Mouse (Mus musculus): ENCODE data around the gene Slc38a3. TPM values are rescaled to one million over a fixed set of nuclear protein-coding genes. Genes with fewer than 3 reads are reported as not detected.

Slc38a3 gene
- polyA plus RNA-seq, 2 experiments = 19.7 to 23.5 TPM

- no peak overlapping the region for H3K9ac ChIP-seq (replicated peaks)
- TF ChIP-seq EP300 (IDR thresholded peaks at IDR 0.05; ENCODE audit: low read depth) (no peak), CTCF (IDR thresholded peaks at IDR 0.05; ENCODE audit: low read depth) (no peak)
- WGBS (ENCODE audit: insufficient replicate concordance) = 52% methylated on average over 14 of the region's 15 CpGs
Measured at GRCm38 (mm10) chr9:107628721-107629410, 40.5 kb downstream of the Slc38a3 start.

GRCm38 (mm10) chr9:107627387-107628255, 41.7 kb downstream of the Slc38a3 start:
- no peaks in the 10 kb centered on the region for H3K27me3 ChIP-seq (ENCODE audit: control insufficient read depth, insufficient read depth, low read length)
- TF ChIP-seq EP300 (IDR thresholded peaks at IDR 0.05; ENCODE audit: low read depth) = no peak
- no peak for TF ChIP-seq CTCF (IDR thresholded peaks at IDR 0.05; ENCODE audit: low read depth)
- DNase-seq (ENCODE audit: low read depth in 3 of 3, low spot score in 3 of 3) (no peak), ATAC-seq (ENCODE audit: insufficient read depth) (no peak)
- no peak overlapping the region; the same call in 1 of the 2 replicates for H3K27ac ChIP-seq
- H3K4me1 ChIP-seq (replicated peaks; ENCODE audit: control insufficient read depth in 2 of 2, insufficient read depth in 2 of 2, low read length in 1 of 2) = peaks cover 32 to 40% of the 10 kb centered on the region in 2 experiments
- WGBS (ENCODE audit: insufficient replicate concordance) = 46% methylated on average over 20 of the region's 20 CpGs
- no peak overlapping the region for H3K4me2 ChIP-seq (ENCODE audit: low read depth)
- no peak overlapping the region; the same call in 1 of the 2 replicates for H3K9ac ChIP-seq (replicated peaks)
- H3K9me3 ChIP-seq (ENCODE audit: control insufficient read depth, low read length) = no peaks in the 10 kb centered on the region
- no peak overlapping the region for H3K4me3 ChIP-seq (ENCODE audit: insufficient read depth in 1 of 2, low read depth in 2 of 2, low read length in 2 of 2)
- H3K36me3 ChIP-seq (replicated peaks; ENCODE audit: control insufficient read depth, insufficient read depth, low read depth) = peaks cover 6% of the 10 kb centered on the region; the same call in 1 of the 2 replicates

More at GRCm38 (mm10) chr9:107628721-107629410, 40.5 kb downstream of the Slc38a3 start:
- no peak overlapping the region for H3K4me3 ChIP-seq (ENCODE audit: insufficient read depth in 1 of 2, low read depth in 2 of 2, low read length in 2 of 2)
- H3K27me3 ChIP-seq (ENCODE audit: control insufficient read depth, insufficient read depth, low read length) = no peaks in the 10 kb centered on the region
- 0 out of 2 replicates have a peak, but pooled peaks cover 6% of the 10 kb centered on the region for H3K36me3 ChIP-seq (replicated peaks; ENCODE audit: control insufficient read depth, insufficient read depth, low read depth)
- H3K4me2 ChIP-seq (ENCODE audit: low read depth) = peak overlapping the region; percentile 13; the same call in 1 of the 2 replicates
- no peak for DNase-seq (ENCODE audit: low read depth in 3 of 3, low spot score in 3 of 3)
- ATAC-seq (ENCODE audit: insufficient read depth) = no peak
- H3K27ac ChIP-seq = no peak overlapping the region
- H3K9me3 ChIP-seq (ENCODE audit: control insufficient read depth, low read length) = no peaks in the 10 kb centered on the region
- H3K4me1 ChIP-seq (replicated peaks; ENCODE audit: control insufficient read depth in 2 of 2, insufficient read depth in 2 of 2, low read length in 1 of 2) = peaks cover 37 to 45% of the 10 kb centered on the region in 2 experiments

GRCm38 (mm10) chr9:107626844-107627277, 42.5 kb downstream of the Slc38a3 start:
- no peaks in the 10 kb centered on the region for H3K9me3 ChIP-seq (ENCODE audit: control insufficient read depth, low read length)
- no peak overlapping the region for H3K27ac ChIP-seq
- H3K4me2 ChIP-seq (ENCODE audit: low read depth) = peak overlapping the region; percentile 0; the same call in 1 of the 2 replicates
- no peak overlapping the region for H3K9ac ChIP-seq (replicated peaks)
- no peak overlapping the region for H3K4me3 ChIP-seq (ENCODE audit: insufficient read depth in 1 of 2, low read depth in 2 of 2, low read length in 2 of 2)
- 0% methylated on average over 2 of the region's 2 CpGs for WGBS (ENCODE audit: insufficient replicate concordance)
- H3K4me1 ChIP-seq (replicated peaks; ENCODE audit: control insufficient read depth in 2 of 2, insufficient read depth in 2 of 2, low read length in 1 of 2) = peaks cover 25 to 33% of the 10 kb centered on the region in 2 experiments
- no peaks in the 10 kb centered on the region for H3K27me3 ChIP-seq (ENCODE audit: control insufficient read depth, insufficient read depth, low read length)
- TF ChIP-seq CTCF (IDR thresholded peaks at IDR 0.05; ENCODE audit: low read depth) (peak; percentile 97), EP300 (IDR thresholded peaks at IDR 0.05; ENCODE audit: low read depth) (no peak)
- ATAC-seq (ENCODE audit: insufficient read depth) (peak; percentile 41; the same call in 1 of the 2 replicates), DNase-seq (ENCODE audit: low read depth in 3 of 3, low spot score in 3 of 3) (no peak)
- peaks cover 6% of the 10 kb centered on the region; the same call in 1 of the 2 replicates for H3K36me3 ChIP-seq (replicated peaks; ENCODE audit: control insufficient read depth, insufficient read depth, low read depth)

GRCm38 (mm10) chr9:107626158-107626843, 43.0 kb downstream of the Slc38a3 start:
- peaks cover 6% of the 10 kb centered on the region; the same call in 1 of the 2 replicates for H3K36me3 ChIP-seq (replicated peaks; ENCODE audit: control insufficient read depth, insufficient read depth, low read depth)
- ATAC-seq (ENCODE audit: insufficient read depth) (peak; percentile 54; the same call in 1 of the 2 replicates), DNase-seq (ENCODE audit: low read depth in 3 of 3, low spot score in 3 of 3) (no peak)
- peak overlapping the region; percentile 0; the same call in 1 of the 2 replicates for H3K4me2 ChIP-seq (ENCODE audit: low read depth)
- H3K27me3 ChIP-seq (ENCODE audit: control insufficient read depth, insufficient read depth, low read length) = no peaks in the 10 kb centered on the region
- H3K4me1 ChIP-seq (replicated peaks; ENCODE audit: control insufficient read depth in 2 of 2, insufficient read depth in 2 of 2, low read length in 1 of 2) = peaks cover 25 to 33% of the 10 kb centered on the region in 2 experiments
- WGBS (ENCODE audit: insufficient replicate concordance) = 43% methylated on average over 15 of the region's 15 CpGs
- no peak overlapping the region for H3K4me3 ChIP-seq (ENCODE audit: insufficient read depth in 1 of 2, low read depth in 2 of 2, low read length in 2 of 2)
- no peak overlapping the region for H3K27ac ChIP-seq
- no peak overlapping the region for H3K9ac ChIP-seq (replicated peaks)
- TF ChIP-seq CTCF (IDR thresholded peaks at IDR 0.05; ENCODE audit: low read depth) = no peak
- TF ChIP-seq EP300 (IDR thresholded peaks at IDR 0.05; ENCODE audit: low read depth) = no peak
- H3K9me3 ChIP-seq (ENCODE audit: control insufficient read depth, low read length) = no peaks in the 10 kb centered on the region

All from liver, embryonic 14.5 days (tissue).